Mouse (Mus musculus) erythroblast, embryonic 14.5 days (primary cell): ENCODE measurements around the gene Pianp. TPM values are rescaled to one million over a fixed set of nuclear protein-coding genes. Genes with fewer than 3 reads are reported as not detected.

ENCODE experiments used
- H3K27me3 ChIP-seq: 2 replicates; pipeline ENCODE4 v1.6.1; 2012; ENCODE audit warnings: inconsistent platforms; ENCODE audit not compliant: control insufficient read depth
- H3K36me3 ChIP-seq: 2 replicates; pipeline ENCODE4 v1.6.1; 2012; ENCODE audit warnings: mild to moderate bottlenecking, inconsistent platforms; ENCODE audit not compliant: control insufficient read depth
- H3K4me1 ChIP-seq: 2 replicates; pipeline ENCODE4 v1.6.1; 2012; ENCODE audit warnings: inconsistent platforms; ENCODE audit not compliant: control insufficient read depth
- H3K4me3 ChIP-seq: replicated peaks from 2 replicates; pipeline ENCODE3; 2012; ENCODE audit warnings: moderate library complexity, mild to moderate bottlenecking, inconsistent platforms
- H3K9me3 ChIP-seq: 2 replicates; pipeline ENCODE4 v1.6.1; 2012; ENCODE audit warnings: low read length, inconsistent platforms, mixed read lengths; ENCODE audit not compliant: control insufficient read depth
- GATA1 ChIP-seq: IDR thresholded peaks from 2 replicates; pipeline ENCODE4 v1.6.1; 2012; ENCODE audit warnings: low read length, inconsistent platforms, mixed read lengths
- TAL1 ChIP-seq: IDR thresholded peaks from 3 replicates; pipeline ENCODE4 v1.6.1; 2012; ENCODE audit warnings: low read length, inconsistent platforms, mixed read lengths
- polyA plus RNA-seq: library from polyadenylated mRNA; stranded (reverse); fragments of >175 nt; gene quantifications from 2 replicates; pipeline ENCODE4 v1.2.3, GENCODE M21; 2012

The Pianp gene
- polyA plus RNA-seq, 1 experiment, result not detected

GRCm38 (mm10) chr6:125038666-125039065 is 42.2 kb downstream of the Pianp start:
- Histone ChIP-seq H3K27me3 (no peaks in the 10 kb centered on the region), H3K36me3 (peaks cover 57% of the 10 kb centered on the region), H3K4me3 (peak overlapping the region; percentile 90), H3K9me3 (peaks cover 6% of the 10 kb centered on the region; the same call in 1 of the 2 replicates), H3K4me1 (peaks cover 41% of the 10 kb centered on the region)
- no peak for TF ChIP-seq GATA1
- no peak for TF ChIP-seq TAL1

GRCm38 (mm10) chr6:125039131-125039530 is 42.6 kb downstream of the Pianp start:
- Histone ChIP-seq H3K36me3 (peaks cover 57% of the 10 kb centered on the region), H3K4me1 (peaks cover 42% of the 10 kb centered on the region), H3K4me3 (peak overlapping the region; percentile 90), H3K9me3 (peaks cover 6% of the 10 kb centered on the region; the same call in 1 of the 2 replicates), H3K27me3 (no peaks in the 10 kb centered on the region)
- TF ChIP-seq TAL1 (no peak), GATA1 (no peak)

GRCm38 (mm10) chr6:125039533-125040153 is 43.1 kb downstream of the Pianp start, which contains the start of gene Ing4:
Gene Ing4 (plus strand): TSS chr6:125039760.
- TF ChIP-seq GATA1, result no peak
- no peak for TF ChIP-seq TAL1
- H3K4me3 ChIP-seq, result peak within 1 kb of the TSS; percentile 90
- H3K9me3 ChIP-seq, result peaks cover 6% of the 10 kb centered on the region; the same call in 1 of the 2 replicates
- peaks cover 42% of the 10 kb centered on the region for H3K4me1 ChIP-seq
- H3K27me3 ChIP-seq, result no peaks in the 10 kb centered on the region
- peaks cover 58% of the 10 kb centered on the region for H3K36me3 ChIP-seq

- Histone ChIP-seq H3K4me1 (peaks cover 42% of the 10 kb centered on the region), H3K9me3 (peaks cover 6% of the 10 kb centered on the region; the same call in 1 of the 2 replicates), H3K4me3 (peak overlapping the region; percentile 90), H3K36me3 (peaks cover 58% of the 10 kb centered on the region), H3K27me3 (no peaks in the 10 kb centered on the region)
- no peak for TF ChIP-seq TAL1
- TF ChIP-seq GATA1, result no peak
Observed at GRCm38 (mm10) chr6:125040221-125040620, 43.7 kb downstream of the Pianp start.

- H3K4me1 ChIP-seq, result peaks cover 42% of the 10 kb centered on the region
- peak overlapping the region; percentile 90 for H3K4me3 ChIP-seq
- no peaks in the 10 kb centered on the region for H3K27me3 ChIP-seq
- TF ChIP-seq GATA1 (no peak), TAL1 (no peak)
- H3K36me3 ChIP-seq, result peaks cover 57% of the 10 kb centered on the region
- H3K9me3 ChIP-seq, result peaks cover 6% of the 10 kb centered on the region; the same call in 1 of the 2 replicates
Observed at GRCm38 (mm10) chr6:125041047-125041446, 44.6 kb downstream of the Pianp start.

GRCm38 (mm10) chr6:125042081-125042480 is 45.6 kb downstream of the Pianp start:
- H3K36me3 ChIP-seq, result peaks cover 57% of the 10 kb centered on the region
- peaks cover 6% of the 10 kb centered on the region; the same call in 1 of the 2 replicates for H3K9me3 ChIP-seq
- no peaks in the 10 kb centered on the region for H3K27me3 ChIP-seq
- H3K4me1 ChIP-seq, result peaks cover 46% of the 10 kb centered on the region
- peak overlapping the region; percentile 6 for H3K4me3 ChIP-seq
- TF ChIP-seq TAL1, result no peak

- Histone ChIP-seq H3K36me3 (peaks cover 83% of the 10 kb centered on the region), H3K9me3 (no peaks in the 10 kb centered on the region), H3K27me3 (no peaks in the 10 kb centered on the region), H3K4me3 (no peak overlapping the region), H3K4me1 (peaks cover 30% of the 10 kb centered on the region)
- TF ChIP-seq TAL1 (no peak), GATA1 (no peak)
Observed at GRCm38 (mm10) chr6:125046691-125047090, 50.2 kb downstream of the Pianp start.

GRCm38 (mm10) chr6:125049678-125050077 is 53.2 kb downstream of the Pianp start, which contains the start of gene Acrbp:
Gene Acrbp (plus strand): TSS chr6:125049689.
- H3K9me3 ChIP-seq, result no peaks in the 10 kb centered on the region
- no peak within 1 kb of the TSS for H3K4me3 ChIP-seq
- peaks cover 19% of the 10 kb centered on the region for H3K4me1 ChIP-seq
- peaks cover 88% of the 10 kb centered on the region for H3K36me3 ChIP-seq
- no peaks in the 10 kb centered on the region for H3K27me3 ChIP-seq
- TF ChIP-seq GATA1, result no peak
- TF ChIP-seq TAL1, result no peak

GRCm38 (mm10) chr6:125051237-125051636 is 54.7 kb downstream of the Pianp start:
- H3K4me1 ChIP-seq, result peaks cover 19% of the 10 kb centered on the region
- H3K27me3 ChIP-seq, result no peaks in the 10 kb centered on the region
- H3K36me3 ChIP-seq, result peaks cover 76% of the 10 kb centered on the region
- H3K9me3 ChIP-seq, result no peaks in the 10 kb centered on the region
- TF ChIP-seq TAL1 (no peak), GATA1 (no peak)
- H3K4me3 ChIP-seq, result no peak overlapping the region

Other genes with a start within 250 kb of the Pianp start
- gene Gm45234, start 240.7 kb upstream of the Pianp start, polyA plus RNA-seq, result 0.02 and 0.04 TPM in 2 replicates
- 0.14 and 0.32 TPM in 2 replicates for gene Atn1, start 240.2 kb upstream of the Pianp start, polyA plus RNA-seq
- not detected in 2 replicates for gene Eno2, start 227.0 kb upstream of the Pianp start, polyA plus RNA-seq
- not detected in 2 replicates for gene Lrrc23, start 217.0 kb upstream of the Pianp start, polyA plus RNA-seq
- gene Spsb2, start 188.0 kb upstream of the Pianp start, polyA plus RNA-seq, result 0.77 and 0.81 TPM in 2 replicates
- gene Tpi1, start 182.4 kb upstream of the Pianp start, polyA plus RNA-seq, result 10.3 and 10.7 TPM in 2 replicates
- gene Usp5, start 167.2 kb upstream of the Pianp start, polyA plus RNA-seq, result 4.6 and 5.6 TPM in 2 replicates
- gene Cdca3, start 167.1 kb upstream of the Pianp start, polyA plus RNA-seq, result 26.9 and 32.9 TPM in 2 replicates
- not detected in 2 replicates for gene Gnb3, start 156.4 kb upstream of the Pianp start, polyA plus RNA-seq
- 0.03 TPM in 1 of 2 replicates, not detected in the other for gene P3h3, start 138.9 kb upstream of the Pianp start, polyA plus RNA-seq
- 0.01 TPM in 1 of 2 replicates, not detected in the other for gene Gpr162, start 132.7 kb upstream of the Pianp start, polyA plus RNA-seq
- gene Cd4, start 108.5 kb upstream of the Pianp start, polyA plus RNA-seq, result not detected in 2 replicates
- gene Lag3, start 85.0 kb upstream of the Pianp start, polyA plus RNA-seq, result not detected in 2 replicates
- gene Ptms, start 76.6 kb upstream of the Pianp start, polyA plus RNA-seq, result 2.6 and 3.1 TPM in 2 replicates
- 21.9 and 22.2 TPM in 2 replicates for gene Mlf2, start 65.3 kb upstream of the Pianp start, polyA plus RNA-seq
- gene Cops7a, start 31.2 kb upstream of the Pianp start, polyA plus RNA-seq, result 2.7 TPM in 2 replicates
- 3.9 and 4.2 TPM in 2 replicates for gene Zfp384, start 12.5 kb downstream of the Pianp start, polyA plus RNA-seq
- 1.1 and 1.8 TPM in 2 replicates for gene Ing4, start 43.1 kb downstream of the Pianp start, polyA plus RNA-seq
- gene Acrbp, start 53.0 kb downstream of the Pianp start, polyA plus RNA-seq, result 0.97 and 1.6 TPM in 2 replicates
- 0.06 TPM in 1 of 2 replicates, not detected in the other for gene Lpar5, start 71.2 kb downstream of the Pianp start, polyA plus RNA-seq
- 6.8 TPM in 2 replicates for gene Chd4, start 99.3 kb downstream of the Pianp start, polyA plus RNA-seq
- 0.78 and 1.8 TPM in 2 replicates for gene Nop2, start 135.2 kb downstream of the Pianp start, polyA plus RNA-seq
- gene Iffo1, start 148.5 kb downstream of the Pianp start, polyA plus RNA-seq, result 1.3 and 1.5 TPM in 2 replicates
- 525 and 659 TPM in 2 replicates for gene Gapdh, start 169.8 kb downstream of the Pianp start, polyA plus RNA-seq
- 78.5 and 98.6 TPM in 2 replicates for gene Ncapd2, start 195.0 kb downstream of the Pianp start, polyA plus RNA-seq
- gene Mrpl51, start 195.1 kb downstream of the Pianp start, polyA plus RNA-seq, result 18.9 and 22.8 TPM in 2 replicates
- gene Vamp1, start 218.9 kb downstream of the Pianp start, polyA plus RNA-seq, result 0.13 and 0.14 TPM in 2 replicates
- gene Tapbpl, start 235.2 kb downstream of the Pianp start, polyA plus RNA-seq, result 0.06 and 0.11 TPM in 2 replicates
- gene Cd27, start 240.3 kb downstream of the Pianp start, polyA plus RNA-seq, result 0.04 TPM in 1 of 2 replicates, not detected in the other